Mouse (Mus musculus): ENCODE results near the gene A930004D18Rik. TPM values are rescaled to one million over a fixed set of nuclear protein-coding genes. Genes with fewer than 3 reads are reported as not detected.
"Not testable (repeated sequence)": the region's sequence is repeated elsewhere in the genome, so short reads cannot be mapped to it uniquely, and the experiment has no call there.

Gene A930004D18Rik
- polyA plus RNA-seq, 1 experiment from 2014 or later = 0.09 TPM

GRCm38 (mm10) chr2:17978706-17979105, 58.8 kb downstream of the A930004D18Rik start:
- H3K27ac ChIP-seq = no peak overlapping the region
- no peaks in the 10 kb centered on the region for H3K36me3 ChIP-seq (ENCODE audit: inconsistent target)
- no peaks in the 10 kb centered on the region for H3K79me2 ChIP-seq (ENCODE audit: inconsistent target)
- 94% methylated on average over 5 of the region's 6 CpGs for WGBS (ENCODE audit: missing documents)
- H3K4me3 ChIP-seq (ENCODE audit: inconsistent target) = no peak overlapping the region

DNA sequence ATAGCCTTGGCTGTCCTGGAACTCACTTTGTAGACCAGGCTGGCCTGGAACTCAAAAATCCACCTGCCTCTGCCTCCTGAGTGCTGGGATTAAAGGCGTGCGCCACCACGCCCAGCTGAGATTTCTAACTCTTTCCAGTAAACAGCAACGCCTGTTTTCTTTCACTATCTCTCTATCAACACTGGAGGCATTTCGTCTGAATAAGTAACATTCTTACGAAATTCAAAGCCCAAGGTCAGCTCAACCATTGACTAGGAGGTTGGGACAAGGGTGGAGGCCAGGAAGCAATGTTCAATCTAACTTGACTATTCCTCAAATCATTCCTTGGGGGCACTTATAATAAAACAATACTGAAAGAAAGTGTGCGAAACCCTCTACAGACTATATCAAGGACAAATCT, 59.3 kb downstream of the A930004D18Rik start:
- H3K36me3 ChIP-seq (ENCODE audit: inconsistent target); H3K4me3 ChIP-seq (ENCODE audit: inconsistent target); H3K79me2 ChIP-seq (ENCODE audit: inconsistent target); H3K27ac ChIP-seq: not testable (repeated sequence)
- 87% methylated on average over 7 of the region's 7 CpGs for WGBS (ENCODE audit: missing documents)

- not testable (repeated sequence) for H3K4me3 ChIP-seq (ENCODE audit: inconsistent target); H3K79me2 ChIP-seq (ENCODE audit: inconsistent target); H3K36me3 ChIP-seq (ENCODE audit: inconsistent target); H3K27ac ChIP-seq
Observed at GRCm38 (mm10) chr2:17977645-17978044, 59.9 kb downstream of the A930004D18Rik start.

- Histone ChIP-seq H3K79me2 (ENCODE audit: inconsistent target) (no peaks in the 10 kb centered on the region), H3K4me3 (ENCODE audit: inconsistent target) (no peak overlapping the region), H3K27ac (no peak overlapping the region), H3K36me3 (ENCODE audit: inconsistent target) (no peaks in the 10 kb centered on the region)
- WGBS (ENCODE audit: missing documents) = 92% methylated on average over 4 of the region's 4 CpGs
Observed at GRCm38 (mm10) chr2:17975601-17976327, 61.8 kb downstream of the A930004D18Rik start.

Other genes starting within 250 kb of the A930004D18Rik start
- gene H2al2a, start 40.8 kb downstream of the A930004D18Rik start, polyA plus RNA-seq (2018) = not detected in 3 replicates
- gene Skida1, start 11.3 kb upstream of the A930004D18Rik start, polyA plus RNA-seq (2018) = not detected in 3 replicates
- 14.8 to 17.0 TPM (median 16.7 TPM) in 3 replicates for gene Mllt10, start 17.5 kb upstream of the A930004D18Rik start, polyA plus RNA-seq (2018)